Mouse (Mus musculus): ENCODE measurements around the gene Itpr2. TPM values are rescaled to one million over a fixed set of nuclear protein-coding genes. Genes with fewer than 3 reads are reported as not detected.
A peak's percentile ranks its signal among the peaks of the same experiment; 100 is the strongest.

Gene Itpr2
- polyA plus RNA-seq, 1 experiment: 2.6 TPM

DNA sequence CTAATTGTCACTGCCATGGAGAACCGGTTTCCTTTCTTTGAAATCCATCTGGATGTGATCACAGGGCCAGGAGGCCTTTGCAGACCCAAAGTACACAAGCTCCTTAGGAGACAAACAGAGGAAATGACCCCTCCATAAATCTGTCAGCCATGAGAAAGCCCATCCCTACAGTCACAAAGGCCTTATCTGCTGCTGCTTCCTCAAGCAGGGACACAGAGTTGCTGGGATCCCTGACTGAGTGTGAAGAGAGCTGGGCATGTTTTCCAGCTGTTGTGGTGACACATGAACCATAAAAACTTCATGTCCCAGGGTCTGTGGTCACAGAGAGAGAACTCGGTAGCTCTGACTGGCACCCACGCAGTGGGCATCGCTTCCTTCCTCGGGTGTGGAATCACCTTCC is 28.7 kb upstream of the Itpr2 start:
- no peaks in the 10 kb centered on the region for H3K36me3 ChIP-seq (ENCODE audit: control insufficient read depth, insufficient read depth)
- no peak overlapping the region for H3K4me3 ChIP-seq (ENCODE audit: insufficient read depth, poor library complexity, severe bottlenecking)
- H3ac ChIP-seq (ENCODE audit: control insufficient read depth, insufficient read length, low read depth): no peak overlapping the region
- TF ChIP-seq CEBPB (IDR thresholded peaks at IDR 0.05; ENCODE audit: low read depth): no peak
- TF ChIP-seq MAX (IDR thresholded peaks at IDR 0.05): peak; percentile 49
- TF ChIP-seq USF1 (IDR thresholded peaks at IDR 0.05; ENCODE audit: low read depth): no peak
- TF ChIP-seq FOSL1 (IDR thresholded peaks at IDR 0.05; ENCODE audit: insufficient read depth, low read length, poor library complexity, severe bottlenecking): peak; percentile 11
- TF ChIP-seq MYOD1 (IDR thresholded peaks at IDR 0.05; ENCODE audit: control insufficient read depth, insufficient read length, low read depth): peak; percentile 89
- TF ChIP-seq MYOG (IDR thresholded peaks at IDR 0.05; ENCODE audit: control insufficient read depth, extremely low read depth, insufficient read length): no peak
- no peak for TF ChIP-seq CTCF (IDR thresholded peaks at IDR 0.05; ENCODE audit: control insufficient read depth, insufficient read depth, insufficient read length)
- H3K79me2 ChIP-seq (ENCODE audit: control insufficient read depth, insufficient read depth): no peaks in the 10 kb centered on the region
- H3K79me3 ChIP-seq (ENCODE audit: low read depth): no peaks in the 10 kb centered on the region
- H3K27me3 ChIP-seq (ENCODE audit: control insufficient read depth, insufficient read depth, insufficient read length): no peaks in the 10 kb centered on the region

DNA sequence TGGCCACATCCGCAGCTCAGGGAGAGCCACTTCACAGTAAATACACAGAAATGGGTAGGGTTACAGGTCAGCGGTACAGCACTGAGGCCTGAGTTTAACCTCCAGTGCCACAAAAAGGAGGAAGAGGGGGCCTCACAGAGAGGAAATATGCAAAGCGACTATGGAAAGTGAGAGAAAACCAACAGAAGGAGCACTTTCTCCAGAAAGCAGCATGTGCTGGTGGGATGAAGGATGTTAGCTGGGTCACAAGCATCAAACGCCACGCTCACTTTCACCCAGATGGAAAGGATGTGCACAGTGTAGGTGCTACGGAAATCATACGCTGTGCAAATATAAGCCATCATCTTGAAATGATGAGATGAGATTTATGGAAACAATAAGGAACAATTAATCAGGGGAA is 28.3 kb upstream of the Itpr2 start:
- Histone ChIP-seq H3K79me3 (ENCODE audit: low read depth) (no peaks in the 10 kb centered on the region), H3K4me3 (ENCODE audit: insufficient read depth, poor library complexity, severe bottlenecking) (no peak overlapping the region), H3K36me3 (ENCODE audit: control insufficient read depth, insufficient read depth) (no peaks in the 10 kb centered on the region), H3K79me2 (ENCODE audit: control insufficient read depth, insufficient read depth) (no peaks in the 10 kb centered on the region), H3K27me3 (ENCODE audit: control insufficient read depth, insufficient read depth, insufficient read length) (no peaks in the 10 kb centered on the region), H3ac (ENCODE audit: control insufficient read depth, insufficient read length, low read depth) (no peak overlapping the region)
- TF ChIP-seq CTCF (IDR thresholded peaks at IDR 0.05; ENCODE audit: control insufficient read depth, insufficient read depth, insufficient read length): no peak
- TF ChIP-seq CEBPB (IDR thresholded peaks at IDR 0.05; ENCODE audit: low read depth): no peak
- TF ChIP-seq MYOG (IDR thresholded peaks at IDR 0.05; ENCODE audit: control insufficient read depth, extremely low read depth, insufficient read length): no peak
- no peak for TF ChIP-seq MAX (IDR thresholded peaks at IDR 0.05)
- no peak for TF ChIP-seq MYOD1 (IDR thresholded peaks at IDR 0.05; ENCODE audit: control insufficient read depth, insufficient read length, low read depth)
- no peak for TF ChIP-seq USF1 (IDR thresholded peaks at IDR 0.05; ENCODE audit: low read depth)
- no peak for TF ChIP-seq FOSL1 (IDR thresholded peaks at IDR 0.05; ENCODE audit: insufficient read depth, low read length, poor library complexity, severe bottlenecking)

DNA sequence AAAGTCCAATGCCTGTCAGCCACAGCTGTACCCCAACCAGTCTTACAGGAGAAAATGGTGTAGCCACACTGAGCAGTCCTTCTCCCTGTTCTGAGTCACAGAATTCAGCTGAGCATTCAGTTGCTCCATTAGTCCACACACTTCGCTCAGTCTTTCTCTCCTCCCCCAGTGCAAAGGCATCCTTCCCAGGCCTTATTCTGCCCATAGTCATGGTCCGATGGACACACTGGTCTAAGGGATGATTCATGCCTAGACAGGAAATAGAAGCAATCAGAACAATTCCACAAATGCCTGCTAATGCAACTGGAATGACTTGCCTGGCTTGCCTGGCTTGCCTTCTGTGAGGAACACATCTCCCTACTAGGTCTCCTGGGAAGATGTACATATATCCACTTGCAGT is 25.5 kb upstream of the Itpr2 start:
- Histone ChIP-seq H3K4me3 (ENCODE audit: insufficient read depth, poor library complexity, severe bottlenecking) (no peak overlapping the region), H3K36me3 (ENCODE audit: control insufficient read depth, insufficient read depth) (no peaks in the 10 kb centered on the region)
- no peak for TF ChIP-seq FOSL1 (IDR thresholded peaks at IDR 0.05; ENCODE audit: insufficient read depth, low read length, poor library complexity, severe bottlenecking)
- no peak for TF ChIP-seq MAX (IDR thresholded peaks at IDR 0.05)
- TF ChIP-seq MYOD1 (IDR thresholded peaks at IDR 0.05; ENCODE audit: control insufficient read depth, insufficient read length, low read depth): no peak
- no peak for TF ChIP-seq MYOG (IDR thresholded peaks at IDR 0.05; ENCODE audit: control insufficient read depth, extremely low read depth, insufficient read length)
- no peak for TF ChIP-seq CTCF (IDR thresholded peaks at IDR 0.05; ENCODE audit: control insufficient read depth, insufficient read depth, insufficient read length)
- no peak for TF ChIP-seq CEBPB (IDR thresholded peaks at IDR 0.05; ENCODE audit: low read depth)
- TF ChIP-seq USF1 (IDR thresholded peaks at IDR 0.05; ENCODE audit: low read depth): no peak

DNA sequence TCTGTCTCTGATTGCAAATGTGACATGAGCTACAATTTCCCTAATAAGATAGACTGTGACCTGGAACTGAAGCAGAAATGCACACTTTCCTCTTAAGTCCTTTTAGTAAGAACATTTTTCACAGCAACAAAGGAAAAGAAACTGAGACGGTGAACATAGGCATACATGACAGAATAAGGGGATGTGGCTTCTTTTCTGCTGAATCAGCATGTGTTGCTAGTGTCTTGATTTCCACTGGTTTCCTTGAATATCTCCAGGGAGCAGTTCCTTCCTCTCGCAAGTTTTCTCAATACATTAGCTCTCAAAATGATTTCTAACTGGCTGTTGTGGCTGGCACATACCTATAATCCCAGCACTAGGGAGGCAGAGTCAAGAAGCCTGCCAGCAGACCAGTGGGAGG is 23.5 kb upstream of the Itpr2 start:
- TF ChIP-seq MAX (IDR thresholded peaks at IDR 0.05) (no peak), USF1 (IDR thresholded peaks at IDR 0.05; ENCODE audit: low read depth) (no peak), MYOG (IDR thresholded peaks at IDR 0.05; ENCODE audit: control insufficient read depth, extremely low read depth, insufficient read length) (no peak), CEBPB (IDR thresholded peaks at IDR 0.05; ENCODE audit: low read depth) (no peak), FOSL1 (IDR thresholded peaks at IDR 0.05; ENCODE audit: insufficient read depth, low read length, poor library complexity, severe bottlenecking) (no peak)
- H3K36me3 ChIP-seq (ENCODE audit: control insufficient read depth, insufficient read depth): no peaks in the 10 kb centered on the region

More for the DNA sequence above, 25.5 kb upstream of the Itpr2 start:
- Histone ChIP-seq H3K27me3 (ENCODE audit: control insufficient read depth, insufficient read depth, insufficient read length) (no peaks in the 10 kb centered on the region), H3K79me3 (ENCODE audit: low read depth) (no peaks in the 10 kb centered on the region), H3K79me2 (ENCODE audit: control insufficient read depth, insufficient read depth) (no peaks in the 10 kb centered on the region), H3ac (ENCODE audit: control insufficient read depth, insufficient read length, low read depth) (no peak overlapping the region)

DNA sequence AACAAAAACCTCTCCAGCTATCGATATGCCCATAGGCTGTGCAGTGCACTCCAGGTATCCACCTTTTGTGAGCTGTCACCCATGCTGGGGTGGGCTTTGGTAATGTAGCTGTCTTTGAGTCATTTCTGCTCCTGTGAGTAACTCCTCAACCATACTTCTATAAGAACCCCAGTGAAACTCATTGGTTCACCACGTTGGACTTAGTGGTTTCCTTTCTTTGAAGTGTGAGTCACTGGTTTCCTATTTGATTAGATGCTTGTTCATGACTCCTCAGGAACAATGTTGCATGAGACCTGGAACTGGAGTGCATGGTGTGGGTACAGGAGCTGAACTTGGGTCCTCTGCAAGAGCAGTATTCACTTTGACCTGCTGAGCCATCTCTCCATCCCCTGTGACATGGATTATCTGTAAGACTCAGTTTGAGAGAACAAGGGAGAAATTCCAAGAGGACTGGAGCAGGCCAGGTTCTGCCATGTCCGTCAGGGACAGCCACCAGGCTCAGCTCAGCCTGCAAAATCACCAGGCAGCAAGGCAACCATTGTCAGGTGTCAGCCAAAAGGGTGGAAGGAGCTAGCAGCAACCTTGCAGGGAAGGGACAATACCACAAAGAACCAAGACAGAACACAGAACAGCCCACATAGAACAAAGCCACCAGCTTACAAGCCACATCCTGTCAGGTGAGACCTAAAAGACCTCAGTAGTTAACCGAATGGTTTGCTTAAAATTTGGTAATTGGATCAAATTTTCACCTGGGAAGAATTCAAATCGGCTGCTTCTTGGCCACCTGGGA is 19.6 kb upstream of the Itpr2 start:
- no peak for TF ChIP-seq MYOD1 (IDR thresholded peaks at IDR 0.05; ENCODE audit: control insufficient read depth, insufficient read length, low read depth)
- no peaks in the 10 kb centered on the region for H3K27me3 ChIP-seq (ENCODE audit: control insufficient read depth, insufficient read depth, insufficient read length)
- H3K4me3 ChIP-seq (ENCODE audit: insufficient read depth, poor library complexity, severe bottlenecking): no peak overlapping the region
- H3K79me2 ChIP-seq (ENCODE audit: control insufficient read depth, insufficient read depth): no peaks in the 10 kb centered on the region
- H3K79me3 ChIP-seq (ENCODE audit: low read depth): no peaks in the 10 kb centered on the region
- H3ac ChIP-seq (ENCODE audit: control insufficient read depth, insufficient read length, low read depth): no peak overlapping the region
- H3K36me3 ChIP-seq (ENCODE audit: control insufficient read depth, insufficient read depth): no peaks in the 10 kb centered on the region

More for the DNA sequence above, 23.5 kb upstream of the Itpr2 start:
- H3K79me3 ChIP-seq (ENCODE audit: low read depth): no peaks in the 10 kb centered on the region
- no peaks in the 10 kb centered on the region for H3K79me2 ChIP-seq (ENCODE audit: control insufficient read depth, insufficient read depth)
- H3K4me3 ChIP-seq (ENCODE audit: insufficient read depth, poor library complexity, severe bottlenecking): no peak overlapping the region
- no peak overlapping the region for H3ac ChIP-seq (ENCODE audit: control insufficient read depth, insufficient read length, low read depth)
- H3K27me3 ChIP-seq (ENCODE audit: control insufficient read depth, insufficient read depth, insufficient read length): no peaks in the 10 kb centered on the region

DNA sequence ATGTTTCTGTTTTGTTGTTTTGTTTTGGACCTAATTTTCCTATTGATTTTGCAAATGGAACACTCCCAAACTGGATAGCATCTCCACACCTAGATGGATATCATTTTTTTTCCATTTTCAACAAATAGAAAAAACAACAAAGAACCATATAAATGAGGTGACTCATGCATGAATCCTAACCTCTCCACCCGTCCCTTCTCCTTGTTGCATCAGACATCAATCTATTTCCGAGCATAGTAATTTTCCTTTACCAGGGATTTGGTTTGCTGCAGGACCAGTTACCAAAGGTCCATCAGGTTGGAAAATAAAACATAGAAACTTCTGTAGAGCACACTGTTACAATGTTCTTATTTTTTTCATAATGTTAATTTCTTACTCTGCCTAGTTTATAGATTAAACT is 17.0 kb upstream of the Itpr2 start:
- H3K79me3 ChIP-seq (ENCODE audit: low read depth): no peaks in the 10 kb centered on the region
- TF ChIP-seq MYOG (IDR thresholded peaks at IDR 0.05; ENCODE audit: control insufficient read depth, extremely low read depth, insufficient read length) (no peak), CEBPB (IDR thresholded peaks at IDR 0.05; ENCODE audit: low read depth) (peak; percentile 87)
- no peak overlapping the region for H3K4me3 ChIP-seq (ENCODE audit: insufficient read depth, poor library complexity, severe bottlenecking)
- H3K79me2 ChIP-seq (ENCODE audit: control insufficient read depth, insufficient read depth): no peaks in the 10 kb centered on the region
- H3ac ChIP-seq (ENCODE audit: control insufficient read depth, insufficient read length, low read depth): no peak overlapping the region
- no peaks in the 10 kb centered on the region for H3K27me3 ChIP-seq (ENCODE audit: control insufficient read depth, insufficient read depth, insufficient read length)
- no peaks in the 10 kb centered on the region for H3K36me3 ChIP-seq (ENCODE audit: control insufficient read depth, insufficient read depth)

Data from C2C12 (cell line).